8 mouse cellular contexts compared by ENCODE assay signal in the genomic region with DNA sequence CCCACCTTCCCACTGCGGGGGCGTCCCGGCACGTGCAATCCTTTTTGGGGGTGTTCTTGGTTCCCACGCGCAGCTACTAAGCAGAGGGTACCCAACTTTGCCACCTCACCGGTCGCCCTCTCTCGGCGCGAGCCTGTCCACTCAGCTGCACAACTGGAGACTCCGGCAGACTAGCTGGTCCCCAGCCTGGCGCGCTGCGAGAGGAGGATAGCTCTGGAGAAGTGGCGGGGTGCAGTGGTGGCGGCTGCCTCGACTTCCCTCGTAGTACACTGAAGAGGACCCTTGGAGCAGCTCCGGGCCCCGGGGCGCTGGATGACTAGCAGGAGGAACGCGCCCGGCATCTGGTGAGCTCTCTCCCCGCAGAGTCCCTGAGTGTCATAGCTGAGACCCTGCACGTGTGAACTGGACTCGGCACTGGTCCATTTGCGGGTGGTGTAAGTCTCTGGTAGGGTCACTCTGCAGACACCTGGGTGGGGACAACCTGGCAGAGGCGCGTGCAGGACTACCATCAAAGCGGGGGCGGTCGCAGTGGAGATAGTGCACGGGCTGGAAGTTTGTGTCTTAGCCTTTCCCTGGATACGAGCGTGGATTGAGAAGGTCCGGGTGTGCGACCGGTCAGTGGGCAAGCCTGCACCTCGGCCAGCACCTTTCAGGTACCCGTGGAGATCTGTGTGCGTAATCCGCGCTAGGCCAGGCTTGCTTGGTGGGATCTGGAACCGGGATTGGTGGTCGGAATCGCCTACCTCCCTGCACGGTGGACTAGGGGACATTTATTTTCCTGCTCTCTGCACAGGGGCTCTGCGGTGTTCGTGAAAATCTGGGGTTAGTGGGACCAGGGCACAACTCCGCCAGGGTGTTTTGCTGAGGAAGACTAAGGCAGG. TPM values are rescaled to one million over a fixed set of nuclear protein-coding genes. Genes with fewer than 3 reads are reported as not detected.
DNase-seq lines count a peak whose midpoint lies in the region; ATAC-seq and TF ChIP-seq lines count a peak whose summit lies in the region.

No protein-coding gene starts in this region.

- no peak for TF ChIP-seq CTCF in olfactory bulb, adult 2 months (IDR thresholded peaks at IDR 0.05; ENCODE audit: insufficient read depth, low read depth, low read length)

- H3K9me3 ChIP-seq in intestine, embryonic 15.5 days: no peaks in the 10 kb centered on the region
- no peaks in the 10 kb centered on the region for H3K9me3 ChIP-seq in liver, embryonic 13.5 days (replicated peaks)

- peak; percentile 48 for ATAC-seq in frontal cortex, adult (ENCODE audit: low TSS enrichment)
- ATAC-seq in intestine, embryonic 15.5 days: peak; percentile 60
- ATAC-seq in liver, embryonic 13.5 days (ENCODE audit: low read depth): peak; percentile 63
- no peak for ATAC-seq in inflammation-experienced regulatory T-cells, adult 6 months

- H3K27me3 ChIP-seq in intestine, embryonic 15.5 days (replicated peaks): no peaks in the 10 kb centered on the region
- peaks cover 34% of the 10 kb centered on the region for H3K27me3 ChIP-seq in liver, embryonic 13.5 days

- H3K4me2 ChIP-seq in intestine, embryonic 15.5 days (replicated peaks): peak overlapping the region; percentile 96
- peak overlapping the region; percentile 81 for H3K4me2 ChIP-seq in liver, embryonic 13.5 days

- peak overlapping the region; percentile 72 for H3K27ac ChIP-seq in intestine, embryonic 15.5 days
- no peak overlapping the region for H3K27ac ChIP-seq in liver, embryonic 13.5 days
- no peak overlapping the region for H3K27ac ChIP-seq in olfactory bulb, adult 2 months (ENCODE audit: insufficient read depth, low read depth, low read length)

- WGBS in intestine, embryonic 15.5 days: under 1% methylated on average over 52 of the region's 52 CpGs
- WGBS in liver, embryonic 13.5 days (ENCODE audit: insufficient replicate concordance): 1% methylated on average over 52 of the region's 52 CpGs
- 1% methylated on average over 52 of the region's 52 CpGs for WGBS in olfactory bulb, adult 2 months

- no peaks in the 10 kb centered on the region for H3K36me3 ChIP-seq in intestine, embryonic 15.5 days
- peaks cover 3% of the 10 kb centered on the region; the same call in 1 of the 2 replicates for H3K36me3 ChIP-seq in liver, embryonic 13.5 days

- TF ChIP-seq POLR2A in olfactory bulb, adult 2 months (IDR thresholded peaks at IDR 0.05; ENCODE audit: insufficient read depth, low read depth, low read length): 0 out of 2 replicates have a peak, but pooled peaks have one; percentile 3

- peak overlapping the region; percentile 75 for H3K9ac ChIP-seq in intestine, embryonic 15.5 days
- peak overlapping the region; percentile 52 for H3K9ac ChIP-seq in liver, embryonic 13.5 days

- H3K4me1 ChIP-seq in intestine, embryonic 15.5 days (replicated peaks): 0 out of 2 replicates have a peak, but pooled peaks cover 2% of the 10 kb centered on the region
- H3K4me1 ChIP-seq in liver, embryonic 13.5 days (replicated peaks): peaks cover 17% of the 10 kb centered on the region
- H3K4me1 ChIP-seq in olfactory bulb, adult 2 months (ENCODE audit: control insufficient read depth, insufficient read depth, low read length): peaks cover 8% of the 10 kb centered on the region

- peak overlapping the region; percentile 73 for H3K4me3 ChIP-seq in intestine, embryonic 15.5 days (replicated peaks)
- H3K4me3 ChIP-seq in liver, embryonic 13.5 days (replicated peaks): peak overlapping the region; percentile 56
- peak overlapping the region; percentile 52 for H3K4me3 ChIP-seq in olfactory bulb, adult 2 months (ENCODE audit: insufficient read depth, low read depth, low read length)

- peak; percentile 6 to 20 for DNase-seq in spleen, postnatal 10 days (ENCODE audit: low spot score in 2 of 2)
- DNase-seq in spleen, adult 12 weeks (ENCODE audit: low spot score): no peak
- DNase-seq in cerebellum, adult 8-10 months: peak; percentile 49
- DNase-seq in liver, embryonic 13.5 days: no peak

RNA-seq across cellular contexts. Expression of gene Sema5a, which starts 0.6 kb away (rescaled TPM):
- 15.8 and 16.0 TPM in 2 replicates for polyA plus RNA-seq in intestine, embryonic 15.5 days (2015; fragmentation: Nextera tagmentation; extraction: Ambion mirVana)
- 0.63 and 0.80 TPM in 2 replicates for polyA plus RNA-seq in liver, embryonic 13.5 days (2015; fragmentation: Nextera tagmentation; extraction: Ambion mirVana)
- not detected in 2 replicates for polyA plus RNA-seq in olfactory bulb, adult 2 months (2012; ENCODE audit: insufficient read depth, insufficient read length, low replicate concordance, missing spikeins)
- not detected for polyA plus RNA-seq in inflammation-experienced regulatory T-cells, adult 6 months (2017; shearing (Covaris generic))

Comparison
In these comparisons a context has a peak if more than half of its experiments do, and no peak if none do; other contexts are left out.
1. DNase-seq: peak in spleen, postnatal 10 days (2 of 2) and cerebellum, adult 8-10 months (single experiment); none in spleen, adult 12 weeks (single experiment) and liver, embryonic 13.5 days (single experiment).
2. Peak in every context shown above with its lines, with median percentiles within 50 percentile points of each other: H3K4me3 ChIP-seq.